Mouse (Mus musculus): Measurements from ENCODE around the gene Ptpn13.

DNA sequence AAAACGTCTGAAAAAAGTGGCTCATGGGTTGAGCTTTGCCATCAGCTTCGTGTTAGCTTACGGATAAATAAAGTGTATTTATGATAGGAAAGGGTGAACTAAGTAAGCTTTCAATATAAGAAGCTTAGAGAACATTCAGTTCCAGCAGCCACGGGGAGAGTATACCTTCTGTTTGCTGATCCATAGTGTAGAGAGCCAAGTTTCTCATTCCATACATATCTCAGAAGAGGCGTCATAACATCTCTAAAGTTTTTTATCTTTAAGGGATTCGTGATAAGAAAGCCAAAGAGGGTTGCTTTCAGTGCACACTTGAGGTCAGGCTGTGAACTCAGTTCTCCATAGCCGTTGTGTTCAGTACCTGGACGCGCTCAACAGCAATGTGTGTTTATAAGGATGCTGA, 105.2 kb downstream of the Ptpn13 start:
- TF ChIP-seq CTCF (IDR thresholded peaks at IDR 0.05; ENCODE audit: low read depth, low read length) (no peak), POLR2A (IDR thresholded peaks at IDR 0.05; ENCODE audit: borderline replicate concordance, low read depth, low read length) (no peak)

All from bone marrow macrophage, adult 2 months (primary cell).